Mouse (Mus musculus) intestine, postnatal 0 days (tissue): ENCODE measurements around the gene Pga5. TPM values are rescaled to one million over a fixed set of nuclear protein-coding genes. Genes with fewer than 3 reads are reported as not detected.
A peak's percentile ranks its signal among the peaks of the same experiment; 100 is the strongest.

Experiments
- ATAC-seq: fragments of 200-750 bp; cut with Nextera tagmentation; 2 replicates; pipeline ENCODE4 v1.8.0; 2017; ENCODE audit warnings: mild to moderate bottlenecking, moderate TSS enrichment, moderate library complexity
- H3K27ac ChIP-seq: fragments of 300-500 bp; sonication (generic); 2 replicates; pipeline ENCODE4 v1.5.1; 2014; ENCODE audit warnings: mild to moderate bottlenecking, low read depth, low read length, moderate library complexity
- H3K27me3 ChIP-seq: fragments of 300-500 bp; sonication (generic); replicated peaks from 2 replicates; pipeline ENCODE4 v1.6.1; 2014; ENCODE audit warnings: low read length, mixed read lengths; ENCODE audit not compliant: control insufficient read depth, insufficient read depth
- H3K36me3 ChIP-seq: fragments of 300-500 bp; sonication (generic); 2 replicates; pipeline ENCODE4 v1.6.1; 2014; ENCODE audit warnings: mild to moderate bottlenecking, moderate library complexity; ENCODE audit not compliant: control insufficient read depth, insufficient read depth
- H3K4me1 ChIP-seq: fragments of 300-500 bp; sonication (generic); replicated peaks from 2 replicates; pipeline ENCODE4 v1.6.1; 2014; ENCODE audit warnings: antibody characterized with exemption, low read length, mixed read lengths; ENCODE audit not compliant: control insufficient read depth, insufficient read depth
- H3K4me2 ChIP-seq: fragments of 300-500 bp; sonication (generic); replicated peaks from 2 replicates; pipeline ENCODE4 v1.6.1; 2014; ENCODE audit warnings: low read depth, mild to moderate bottlenecking, moderate library complexity
- H3K4me3 ChIP-seq: fragments of 300-500 bp; sonication (generic); 2 replicates; pipeline ENCODE4 v1.5.1; 2014; ENCODE audit warnings: low read depth, low read length
- H3K9ac ChIP-seq: fragments of 300-500 bp; sonication (generic); 2 replicates; pipeline ENCODE4 v1.6.1; 2014; ENCODE audit warnings: mild to moderate bottlenecking, low read depth, low read length
- H3K9me3 ChIP-seq: fragments of 300-500 bp; sonication (generic); 2 replicates; pipeline ENCODE4 v1.6.1; 2016; ENCODE audit warnings: mixed run types; ENCODE audit not compliant: control insufficient read depth
- CTCF ChIP-seq: sonication (generic); IDR thresholded peaks from 2 replicates; pipeline ENCODE4 v1.5.1; 2016; ENCODE audit warnings: low read depth, mild to moderate bottlenecking, control low read depth, antibody characterized with exemption, moderate library complexity
- WGBS: fragments of 180-500 bp; shearing (Covaris S2); extraction: QIAGEN DNeasy Blood & Tissue Kit; methylation state at CpG from one replicate; pipeline ENCODE4 v1.1.7; 2014; 5-methylcytosine and 5-hydroxymethylcytosine counted together
- polyA plus RNA-seq: library from polyadenylated mRNA; unstranded; fragments of >200 nt; fragmentation: Nextera tagmentation; extraction: Ambion mirVana; gene quantifications from 2 replicates; pipeline ENCODE4 v1.2.1, GENCODE M21; 2015

The Pga5 gene
- polyA plus RNA-seq, 1 experiment from 2014 or later: 5.0 TPM

GRCm38 (mm10) chr19:10698131-10698991, 20.5 kb upstream of the Pga5 start:
- Histone ChIP-seq H3K4me1 (peaks cover 58% of the 10 kb centered on the region), H3K27ac (peak overlapping the region; percentile 76; the same call in 1 of the 2 replicates), H3K4me2 (no peak overlapping the region), H3K27me3 (no peaks in the 10 kb centered on the region), H3K36me3 (peaks cover 7% of the 10 kb centered on the region; the same call in 1 of the 2 replicates), H3K9me3 (no peaks in the 10 kb centered on the region), H3K9ac (no peak overlapping the region), H3K4me3 (no peak overlapping the region)
- TF ChIP-seq CTCF: no peak
- 66% methylated on average over 9 of the region's 9 CpGs for WGBS
- ATAC-seq: no peak; the same call in 1 of the 2 replicates

- 0 out of 2 replicates have a peak overlapping the region, but pooled peaks have one; percentile 11 for H3K9ac ChIP-seq
- no peak for TF ChIP-seq CTCF
- peaks cover 58% of the 10 kb centered on the region for H3K4me1 ChIP-seq
- no peaks in the 10 kb centered on the region for H3K27me3 ChIP-seq
- no peak overlapping the region for H3K4me3 ChIP-seq
- peak overlapping the region; percentile 17; the same call in 1 of the 2 replicates for H3K4me2 ChIP-seq
- no peaks in the 10 kb centered on the region; the same call in 1 of the 2 replicates for H3K36me3 ChIP-seq
- 64% methylated on average over 7 of the region's 7 CpGs for WGBS
- H3K9me3 ChIP-seq: no peaks in the 10 kb centered on the region
- peak overlapping the region; percentile 68 for H3K27ac ChIP-seq
- no peak for ATAC-seq
These were observed 17.9 kb upstream of the Pga5 start for GRCm38 (mm10) chr19:10695801-10696200.

GRCm38 (mm10) chr19:10693926-10694682, 16.2 kb upstream of the Pga5 start:
- Histone ChIP-seq H3K36me3 (no peaks in the 10 kb centered on the region; the same call in 1 of the 2 replicates), H3K4me1 (peaks cover 53% of the 10 kb centered on the region), H3K9ac (no peak overlapping the region), H3K4me2 (no peak overlapping the region), H3K27ac (no peak overlapping the region), H3K27me3 (no peaks in the 10 kb centered on the region), H3K4me3 (no peak overlapping the region), H3K9me3 (no peaks in the 10 kb centered on the region)
- ATAC-seq: no peak
- 79% methylated on average over 10 of the region's 10 CpGs for WGBS
- TF ChIP-seq CTCF: no peak

GRCm38 (mm10) chr19:10692361-10692760, 14.5 kb upstream of the Pga5 start:
- no peaks in the 10 kb centered on the region; the same call in 1 of the 2 replicates for H3K36me3 ChIP-seq
- H3K4me2 ChIP-seq: peak overlapping the region; percentile 13; the same call in 1 of the 2 replicates
- H3K9me3 ChIP-seq: no peaks in the 10 kb centered on the region
- H3K27ac ChIP-seq: peak overlapping the region; percentile 98
- H3K27me3 ChIP-seq: no peaks in the 10 kb centered on the region
- 42% methylated on average over 4 of the region's 4 CpGs for whole genome bisulfite sequencing
- H3K4me1 ChIP-seq: peaks cover 42% of the 10 kb centered on the region
- H3K9ac ChIP-seq: no peak overlapping the region
- H3K4me3 ChIP-seq: no peak overlapping the region
- ATAC-seq: no peak
- no peak for TF ChIP-seq CTCF

GRCm38 (mm10) chr19:10691660-10692059, 13.8 kb upstream of the Pga5 start:
- H3K9me3 ChIP-seq: no peaks in the 10 kb centered on the region
- no peaks in the 10 kb centered on the region; the same call in 1 of the 2 replicates for H3K36me3 ChIP-seq
- peak overlapping the region; percentile 98 for H3K27ac ChIP-seq
- ATAC-seq: no peak
- WGBS: 72% methylated on average over 3 of the region's 3 CpGs
- 0 out of 2 replicates have a peak overlapping the region, but pooled peaks have one; percentile 13 for H3K4me2 ChIP-seq
- H3K27me3 ChIP-seq: no peaks in the 10 kb centered on the region
- no peak overlapping the region for H3K9ac ChIP-seq
- no peak overlapping the region for H3K4me3 ChIP-seq
- no peak for TF ChIP-seq CTCF
- H3K4me1 ChIP-seq: peaks cover 36% of the 10 kb centered on the region

- no peaks in the 10 kb centered on the region for H3K9me3 ChIP-seq
- WGBS: 87% methylated on average over 4 of the region's 4 CpGs
- H3K4me2 ChIP-seq: peak overlapping the region; percentile 37
- H3K27me3 ChIP-seq: no peaks in the 10 kb centered on the region
- H3K27ac ChIP-seq: peak overlapping the region; percentile 98
- peaks cover 34% of the 10 kb centered on the region for H3K4me1 ChIP-seq
- TF ChIP-seq CTCF: no peak
- no peaks in the 10 kb centered on the region; the same call in 1 of the 2 replicates for H3K36me3 ChIP-seq
- no peak overlapping the region for H3K4me3 ChIP-seq
- no peak overlapping the region for H3K9ac ChIP-seq
- ATAC-seq: no peak
These were observed 13.2 kb upstream of the Pga5 start for GRCm38 (mm10) chr19:10691121-10691520.
